Comparison of ENCODE assay signal across 28 mouse cellular contexts in genomic region chr14:54908682-54909081, GRCm38 (mm10). TPM values are rescaled to one million over a fixed set of nuclear protein-coding genes. Genes with fewer than 3 reads are reported as not detected.
DNase-seq lines count a peak whose midpoint lies in the region; ATAC-seq and TF ChIP-seq lines count a peak whose summit lies in the region.
"Had no signal": no experiment of that assay in that cellular context is flagged by ENCODE, and none has a peak within 500 bp of the region (broad histone marks: within the 10 kb centered on the region; RNA-seq: fewer than 3 reads in every experiment).

No protein-coding gene starts in this region.

- peaks cover 45% of the 10 kb centered on the region for H3K4me1 ChIP-seq in heart, embryonic 10.5 days
- H3K4me1 ChIP-seq in heart, adult 2 months (ENCODE audit: control insufficient read depth, insufficient read depth, low read length), result peaks cover 5% of the 10 kb centered on the region
- H3K4me1 ChIP-seq in limb, embryonic 13.5 days, result peaks cover 29% of the 10 kb centered on the region
- H3K4me1 ChIP-seq in limb, embryonic 10.5 days, result peaks cover 25% of the 10 kb centered on the region
- peaks cover 37% of the 10 kb centered on the region for H3K4me1 ChIP-seq in embryonic facial prominence, embryonic 13.5 days
- H3K4me1 ChIP-seq in neural tube, embryonic 13.5 days (replicated peaks), result peaks cover 56% of the 10 kb centered on the region

- H3K36me3 ChIP-seq in heart, embryonic 10.5 days, result peaks cover 47% of the 10 kb centered on the region
- no peaks in the 10 kb centered on the region for H3K36me3 ChIP-seq in heart, adult 2 months (ENCODE audit: control insufficient read depth, insufficient read depth, low read length)
- peaks cover 77% of the 10 kb centered on the region for H3K36me3 ChIP-seq in limb, embryonic 13.5 days
- H3K36me3 ChIP-seq in limb, embryonic 10.5 days, result peaks cover 65% of the 10 kb centered on the region
- peaks cover 70% of the 10 kb centered on the region for H3K36me3 ChIP-seq in embryonic facial prominence, embryonic 13.5 days
- H3K36me3 ChIP-seq in neural tube, embryonic 13.5 days, result peaks cover 64% of the 10 kb centered on the region
- H3K36me3 ChIP-seq: intestine, embryonic 15.5 days had no signal

- H3K9me3 ChIP-seq in heart, embryonic 10.5 days, result no peaks in the 10 kb centered on the region
- no peaks in the 10 kb centered on the region for H3K9me3 ChIP-seq in limb, embryonic 13.5 days
- no peaks in the 10 kb centered on the region for H3K9me3 ChIP-seq in limb, embryonic 10.5 days (replicated peaks)
- no peaks in the 10 kb centered on the region for H3K9me3 ChIP-seq in embryonic facial prominence, embryonic 13.5 days
- no peaks in the 10 kb centered on the region for H3K9me3 ChIP-seq in neural tube, embryonic 13.5 days
- H3K9me3 ChIP-seq: hindbrain, embryonic 12.5 days; intestine, embryonic 15.5 days; kidney, embryonic 15.5 days; midbrain, embryonic 12.5 days had no signal

- DNase-seq in heart, embryonic 10.5 days (ENCODE audit: low spot score), result no peak
- DNase-seq in heart, adult 2 months, result no peak
- DNase-seq in limb, embryonic 10.5 days (ENCODE audit: low spot score), result no peak
- no peak for DNase-seq in kidney, adult 8-10 months
- DNase-seq: cerebellum, adult 18-20 months; cerebellum, postnatal 25 days; embryo, embryonic 11 days; gastrocnemius, adult 2 months; heart, postnatal 10 days; liver; lung, adult 18-20 months; right cerebral cortex, adult 18-20 months had no signal

- no peak for TF ChIP-seq CTCF in heart, adult 2 months (IDR thresholded peaks at IDR 0.05)

- intact Hi-C loops in heart, adult 2 months (cut with DNase I), result no loop called here

- peak overlapping the region; percentile 69 for H3K27ac ChIP-seq in heart, embryonic 10.5 days
- H3K27ac ChIP-seq in heart, adult 2 months, result no peak overlapping the region
- no peak overlapping the region for H3K27ac ChIP-seq in limb, embryonic 13.5 days
- H3K27ac ChIP-seq in limb, embryonic 10.5 days, result no peak overlapping the region
- H3K27ac ChIP-seq in embryonic facial prominence, embryonic 13.5 days, result no peak overlapping the region
- no peak overlapping the region for H3K27ac ChIP-seq in neural tube, embryonic 13.5 days (replicated peaks)
- H3K27ac ChIP-seq: gastrocnemius, adult 2 months; hindbrain, embryonic 12.5 days; intestine, embryonic 15.5 days; kidney, embryonic 15.5 days; macrophage; midbrain, embryonic 12.5 days; stomach, postnatal 0 days had no signal

- H3K9ac ChIP-seq in heart, adult 2 months (ENCODE audit: low read depth, low read length), result no peak overlapping the region
- H3K9ac ChIP-seq in limb, embryonic 13.5 days, result peak overlapping the region; percentile 48; the same call in 1 of the 2 replicates
- H3K9ac ChIP-seq in embryonic facial prominence, embryonic 13.5 days, result peak overlapping the region; percentile 27; the same call in 1 of the 2 replicates
- peak overlapping the region; percentile 26; the same call in 1 of the 2 replicates for H3K9ac ChIP-seq in neural tube, embryonic 13.5 days
- H3K9ac ChIP-seq: intestine, embryonic 15.5 days; kidney, embryonic 15.5 days; midbrain, embryonic 12.5 days had no signal

- ATAC-seq in limb, embryonic 13.5 days (ENCODE audit: low FRiP score, low read depth), result no peak
- no peak for ATAC-seq in embryonic facial prominence, embryonic 13.5 days (ENCODE audit: insufficient number of reproducible peaks, insufficient read depth, low FRiP score, low TSS enrichment, low read depth)
- ATAC-seq in neural tube, embryonic 13.5 days (ENCODE audit: low read depth), result no peak
- ATAC-seq: intestine, embryonic 15.5 days had no signal

- no peak for TF ChIP-seq EP300 in heart, adult 2 months (IDR thresholded peaks at IDR 0.05; ENCODE audit: insufficient read depth, low read depth, low read length)

- H3K4me3 ChIP-seq in heart, embryonic 10.5 days, result no peak overlapping the region; the same call in 1 of the 2 replicates
- no peak overlapping the region for H3K4me3 ChIP-seq in heart, adult 2 months
- H3K4me3 ChIP-seq in limb, embryonic 13.5 days, result no peak overlapping the region
- H3K4me3 ChIP-seq in limb, embryonic 10.5 days, result no peak overlapping the region
- H3K4me3 ChIP-seq in embryonic facial prominence, embryonic 13.5 days, result no peak overlapping the region
- H3K4me3 ChIP-seq in neural tube, embryonic 13.5 days, result no peak overlapping the region
- H3K4me3 ChIP-seq: erythroblast, embryonic 14.5 days; gastrocnemius, adult 2 months; hindbrain, embryonic 12.5 days; intestine, embryonic 15.5 days; kidney, embryonic 15.5 days; midbrain, embryonic 12.5 days had no signal

- no peaks in the 10 kb centered on the region for H3K27me3 ChIP-seq in heart, embryonic 10.5 days (ENCODE audit: insufficient read depth, poor library complexity, severe bottlenecking)
- peaks cover 3% of the 10 kb centered on the region; the same call in 1 of the 2 replicates for H3K27me3 ChIP-seq in heart, adult 2 months (ENCODE audit: control insufficient read depth, insufficient read depth, low read length)
- H3K27me3 ChIP-seq in limb, embryonic 13.5 days, result no peaks in the 10 kb centered on the region
- H3K27me3 ChIP-seq in limb, embryonic 10.5 days (ENCODE audit: low read depth, poor library complexity, severe bottlenecking), result 0 out of 2 replicates have a peak, but pooled peaks cover 5% of the 10 kb centered on the region
- H3K27me3 ChIP-seq in embryonic facial prominence, embryonic 13.5 days, result no peaks in the 10 kb centered on the region
- H3K27me3 ChIP-seq in neural tube, embryonic 13.5 days, result no peaks in the 10 kb centered on the region
- H3K27me3 ChIP-seq: hindbrain, embryonic 12.5 days; kidney, embryonic 15.5 days; midbrain, embryonic 12.5 days had no signal

- H3K79me2 ChIP-seq in heart, adult 2 months (replicated peaks; ENCODE audit: control insufficient read depth, insufficient read depth, low read length), result no peaks in the 10 kb centered on the region

- no peak for TF ChIP-seq POLR2A in heart, adult 2 months (IDR thresholded peaks at IDR 0.05; ENCODE audit: insufficient read depth, low read depth, low read length)

- 69% methylated on average over 7 of the region's 7 CpGs for WGBS in heart, embryonic 10.5 days
- WGBS in heart, adult 2 months, result 57% methylated on average over 7 of the region's 7 CpGs
- 88% methylated on average over 7 of the region's 7 CpGs for WGBS in limb, embryonic 13.5 days
- WGBS in limb, embryonic 10.5 days, result 78% methylated on average over 7 of the region's 7 CpGs
- 78% methylated on average over 7 of the region's 7 CpGs for WGBS in embryonic facial prominence, embryonic 13.5 days
- 75% methylated on average over 7 of the region's 7 CpGs for WGBS in neural tube, embryonic 13.5 days

- no peak overlapping the region for H3K4me2 ChIP-seq in limb, embryonic 13.5 days (replicated peaks)
- no peak overlapping the region for H3K4me2 ChIP-seq in embryonic facial prominence, embryonic 13.5 days
- H3K4me2 ChIP-seq in neural tube, embryonic 13.5 days, result no peak overlapping the region
- H3K4me2 ChIP-seq: hindbrain, embryonic 12.5 days; intestine, embryonic 15.5 days; kidney, embryonic 15.5 days; midbrain, embryonic 12.5 days had no signal

RNA-seq across cellular contexts. Expression of gene Slc22a17, which starts 4.2 kb away (rescaled TPM):
- 42.1 and 52.4 TPM in 2 replicates for polyA plus RNA-seq in heart, embryonic 10.5 days (2016; fragmentation: Nextera tagmentation; extraction: Ambion mirVana)
- 1 to 10 TPM; 1.7 to 2.3 TPM for total RNA-seq in heart, adult 2 months (2021)
- polyA plus RNA-seq in heart, adult 2 months (2012; rRNA removed), result 13.0 and 13.8 TPM in 2 replicates
- polyA plus RNA-seq in limb, embryonic 13.5 days (2015; fragmentation: Nextera tagmentation; extraction: Ambion mirVana), result 79.1 and 86.2 TPM in 2 replicates
- 31.2 and 52.7 TPM in 2 replicates for polyA plus RNA-seq in limb, embryonic 10.5 days (2016; fragmentation: Nextera tagmentation; extraction: Ambion mirVana)
- 74.3 and 84.7 TPM in 2 replicates for polyA plus RNA-seq in embryonic facial prominence, embryonic 13.5 days (2015; fragmentation: Nextera tagmentation; extraction: Ambion mirVana)
- 153 TPM in 2 replicates for polyA plus RNA-seq in neural tube, embryonic 13.5 days (2015; fragmentation: Nextera tagmentation; extraction: Ambion mirVana)
- polyA plus RNA-seq: macrophage had no signal

RNA-seq across cellular contexts. Expression of gene Pabpn1, which starts 16.4 kb away (rescaled TPM):
- polyA plus RNA-seq in heart, embryonic 10.5 days (2016; fragmentation: Nextera tagmentation; extraction: Ambion mirVana), result 89.8 and 162 TPM in 2 replicates
- 10 to 100 TPM; 51.4 to 52.2 TPM for total RNA-seq in heart, adult 2 months (2021)
- 66.2 and 91.7 TPM in 2 replicates for polyA plus RNA-seq in heart, adult 2 months (2012; rRNA removed)
- polyA plus RNA-seq in limb, embryonic 13.5 days (2015; fragmentation: Nextera tagmentation; extraction: Ambion mirVana), result 139 TPM in 2 replicates
- polyA plus RNA-seq in limb, embryonic 10.5 days (2016; fragmentation: Nextera tagmentation; extraction: Ambion mirVana), result 173 and 178 TPM in 2 replicates
- 140 and 163 TPM in 2 replicates for polyA plus RNA-seq in embryonic facial prominence, embryonic 13.5 days (2015; fragmentation: Nextera tagmentation; extraction: Ambion mirVana)
- 153 and 160 TPM in 2 replicates for polyA plus RNA-seq in neural tube, embryonic 13.5 days (2015; fragmentation: Nextera tagmentation; extraction: Ambion mirVana)

RNA-seq across cellular contexts. Expression of gene Efs, which starts 17.2 kb away (rescaled TPM):
- polyA plus RNA-seq in heart, embryonic 10.5 days (2016; fragmentation: Nextera tagmentation; extraction: Ambion mirVana), result 16.7 and 23.5 TPM in 2 replicates
- 1 to 10 TPM; 1.9 to 3.0 TPM for total RNA-seq in heart, adult 2 months (2021)
- 5.1 and 5.4 TPM in 2 replicates for polyA plus RNA-seq in heart, adult 2 months (2012; rRNA removed)
- polyA plus RNA-seq in limb, embryonic 13.5 days (2015; fragmentation: Nextera tagmentation; extraction: Ambion mirVana), result 46.7 and 50.4 TPM in 2 replicates
- 40.2 and 53.4 TPM in 2 replicates for polyA plus RNA-seq in limb, embryonic 10.5 days (2016; fragmentation: Nextera tagmentation; extraction: Ambion mirVana)
- 50.3 and 50.9 TPM in 2 replicates for polyA plus RNA-seq in embryonic facial prominence, embryonic 13.5 days (2015; fragmentation: Nextera tagmentation; extraction: Ambion mirVana)
- polyA plus RNA-seq in neural tube, embryonic 13.5 days (2015; fragmentation: Nextera tagmentation; extraction: Ambion mirVana), result 13.8 and 16.0 TPM in 2 replicates
- total RNA-seq: CH12.LX, MEL had no signal
- polyA plus RNA-seq: erythroblast, embryonic 14.5 days; macrophage had no signal

RNA-seq across cellular contexts. Expression of gene Il25, which starts 23.8 kb away (rescaled TPM):
- not detected in 2 replicates for polyA plus RNA-seq in heart, embryonic 10.5 days (2016; fragmentation: Nextera tagmentation; extraction: Ambion mirVana)
- total RNA-seq in heart, adult 2 months (2021), result not detected
- polyA plus RNA-seq in heart, adult 2 months (2012; rRNA removed), result not detected in 2 replicates
- polyA plus RNA-seq in limb, embryonic 13.5 days (2015; fragmentation: Nextera tagmentation; extraction: Ambion mirVana), result 0.24 and 0.27 TPM in 2 replicates
- 0.14 TPM in 1 of 2 replicates, not detected in the other for polyA plus RNA-seq in limb, embryonic 10.5 days (2016; fragmentation: Nextera tagmentation; extraction: Ambion mirVana)
- polyA plus RNA-seq in embryonic facial prominence, embryonic 13.5 days (2015; fragmentation: Nextera tagmentation; extraction: Ambion mirVana), result 0.25 TPM in 1 of 2 replicates, not detected in the other
- 1.3 and 1.6 TPM in 2 replicates for polyA plus RNA-seq in neural tube, embryonic 13.5 days (2015; fragmentation: Nextera tagmentation; extraction: Ambion mirVana)
- total RNA-seq: adrenal gland, postnatal 4 days; CH12.LX; gastrocnemius, adult 2 months; heart, postnatal 10 days; left cerebral cortex, postnatal 25 days; MEL had no signal
- polyA plus RNA-seq: erythroblast, embryonic 14.5 days; gonadal fat pad, adult 2 months; hindbrain, embryonic 12.5 days; intestine, embryonic 15.5 days; kidney, embryonic 15.5 days; macrophage; midbrain, embryonic 12.5 days; thymus, postnatal 0 days had no signal

RNA-seq across cellular contexts. Expression of gene Gm20521, which starts 25.4 kb away (rescaled TPM):
- not detected in 2 replicates for polyA plus RNA-seq in heart, embryonic 10.5 days (2016; fragmentation: Nextera tagmentation; extraction: Ambion mirVana)
- total RNA-seq in heart, adult 2 months (2021), result 1 to 10 TPM; 3.2 to 6.1 TPM
- not detected in 2 replicates for polyA plus RNA-seq in heart, adult 2 months (2012; rRNA removed)
- 0.13 and 0.42 TPM in 2 replicates for polyA plus RNA-seq in limb, embryonic 13.5 days (2015; fragmentation: Nextera tagmentation; extraction: Ambion mirVana)
- 0.55 TPM in 1 of 2 replicates, not detected in the other for polyA plus RNA-seq in limb, embryonic 10.5 days (2016; fragmentation: Nextera tagmentation; extraction: Ambion mirVana)
- polyA plus RNA-seq in embryonic facial prominence, embryonic 13.5 days (2015; fragmentation: Nextera tagmentation; extraction: Ambion mirVana), result 0.23 and 0.79 TPM in 2 replicates
- not detected in 2 replicates for polyA plus RNA-seq in neural tube, embryonic 13.5 days (2015; fragmentation: Nextera tagmentation; extraction: Ambion mirVana)
- total RNA-seq: CH12.LX had no signal
